Mouse (Mus musculus) T-helper 1 cell (primary cell): ENCODE data around the gene Stambpl1.

Source experiments
- in situ Hi-C: fragments of 300-600 bp; cut with MboI, MseI; formaldehyde crosslinking; loops from one replicate; pipeline ENCODE4 v1.15.1; 2025; ENCODE audit warnings: high pct_unique_total_duplicates

The Stambpl1 gene

DNA sequence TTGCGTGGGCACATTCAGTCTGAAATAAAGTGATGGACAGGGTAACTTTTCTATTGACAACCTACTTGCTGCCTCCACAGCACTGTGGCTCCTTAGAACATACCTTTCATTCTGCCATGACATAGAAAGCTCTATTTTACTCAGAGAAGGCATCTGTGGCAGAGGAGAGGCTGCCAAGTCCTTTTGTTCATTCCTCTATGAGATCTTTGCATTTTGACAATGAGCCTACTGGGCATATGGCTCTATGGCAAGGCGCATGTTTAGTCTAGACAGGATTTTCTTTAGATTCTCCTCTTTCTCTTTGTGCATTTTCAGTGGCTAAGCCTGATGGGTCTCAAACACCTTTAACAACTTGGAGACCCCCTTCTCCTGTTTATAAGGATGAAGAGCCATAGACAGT, 45.7 kb downstream of the Stambpl1 start:
- in situ Hi-C loops = loop anchor here (10.0 kb wide), 1 partner anchor 143 kb away; no protein-coding TSS in a partner anchor

GRCm38 (mm10) chr19:34240273-34241039, 48.4 kb downstream of the Stambpl1 start:
- in situ Hi-C loops = loop anchor here (5.0 to 10.0 kb wide), 3 partner anchors 64 to 242 kb away; no protein-coding TSS in a partner anchor

DNA sequence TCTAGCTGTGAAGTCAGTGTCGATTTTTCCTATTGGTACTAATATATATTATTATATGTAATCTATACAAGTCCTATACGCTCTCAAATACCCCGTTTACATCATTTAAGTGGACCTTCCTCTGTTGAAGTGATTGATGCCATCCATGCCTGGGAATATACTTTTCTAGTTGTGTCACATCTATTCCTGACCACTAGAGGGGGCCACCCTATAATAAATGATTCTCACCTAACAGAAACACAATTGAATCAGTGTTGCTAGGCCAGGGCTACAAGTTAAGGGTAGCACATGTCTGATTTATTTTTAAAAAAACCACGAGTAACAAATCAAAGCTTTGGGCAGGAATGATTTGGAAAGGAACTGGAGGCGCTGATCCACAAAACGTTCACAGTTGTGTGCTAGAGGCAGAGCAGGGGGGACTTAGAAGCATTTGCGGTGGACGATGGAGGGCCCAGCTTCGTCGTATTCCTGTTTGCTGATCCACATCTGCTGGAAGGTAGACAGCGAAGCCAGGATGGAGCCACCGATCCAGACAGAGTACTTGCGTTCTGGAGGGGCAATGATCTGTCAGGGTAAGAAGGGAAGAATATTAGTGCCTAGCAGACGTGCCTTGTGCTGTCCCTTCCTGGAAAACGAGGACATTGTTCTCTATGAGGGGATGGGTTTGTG, 49.4 kb downstream of the Stambpl1 start:
- in situ Hi-C loops = loop anchor here (5.0 to 10.0 kb wide), 3 partner anchors 63 to 241 kb away; no protein-coding TSS in a partner anchor

- in situ Hi-C loops = loop anchor here (5.0 to 10.0 kb wide), 3 partner anchors 62 to 239 kb away; no protein-coding TSS in a partner anchor
Measured at GRCm38 (mm10) chr19:34242925-34243324, 50.9 kb downstream of the Stambpl1 start.

GRCm38 (mm10) chr19:34244056-34244455, 52.0 kb downstream of the Stambpl1 start:
- in situ Hi-C loops = loop anchor here (5.0 to 10.0 kb wide), 3 partner anchors 61 to 238 kb away; no protein-coding TSS in a partner anchor

DNA sequence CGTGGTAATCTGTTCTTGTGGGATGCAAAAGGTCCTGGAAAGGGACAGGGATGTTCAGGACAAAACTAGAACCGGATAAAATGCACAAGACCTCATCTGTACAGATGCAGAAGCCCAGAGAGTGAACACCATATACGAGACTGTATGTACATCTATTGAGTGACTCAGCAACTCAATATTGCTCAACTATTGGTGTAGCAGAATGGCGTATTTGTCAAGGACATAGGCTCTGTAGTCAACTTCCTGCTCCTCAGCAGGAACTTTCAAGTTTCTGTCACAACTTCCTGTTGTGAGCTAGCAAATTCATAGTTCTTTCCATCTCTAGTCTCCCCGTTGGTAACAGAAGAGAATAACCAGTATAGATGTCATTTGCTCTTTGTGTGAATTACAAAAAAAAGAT, 56.5 kb downstream of the Stambpl1 start:
- in situ Hi-C loops = loop anchor here (5.0 to 10.0 kb wide), 2 partner anchors 56 to 84 kb away; no protein-coding TSS in a partner anchor

- in situ Hi-C loops = no loop called here
Measured at GRCm38 (mm10) chr19:34250621-34251020, 58.6 kb downstream of the Stambpl1 start.

GRCm38 (mm10) chr19:34251900-34252299, 59.9 kb downstream of the Stambpl1 start:
- in situ Hi-C loops = no loop called here

GRCm38 (mm10) chr19:34252450-34252849, 60.4 kb downstream of the Stambpl1 start:
- in situ Hi-C loops = no loop called here

GRCm38 (mm10) chr19:34254101-34254879, 62.3 kb downstream of the Stambpl1 start:
- in situ Hi-C loops = no loop called here

GRCm38 (mm10) chr19:34254880-34255681, 63.1 kb downstream of the Stambpl1 start, which contains the start of gene Acta2:
Gene Acta2 (minus strand): TSS chr19:34255590.
- in situ Hi-C loops = no loop called here

DNA sequence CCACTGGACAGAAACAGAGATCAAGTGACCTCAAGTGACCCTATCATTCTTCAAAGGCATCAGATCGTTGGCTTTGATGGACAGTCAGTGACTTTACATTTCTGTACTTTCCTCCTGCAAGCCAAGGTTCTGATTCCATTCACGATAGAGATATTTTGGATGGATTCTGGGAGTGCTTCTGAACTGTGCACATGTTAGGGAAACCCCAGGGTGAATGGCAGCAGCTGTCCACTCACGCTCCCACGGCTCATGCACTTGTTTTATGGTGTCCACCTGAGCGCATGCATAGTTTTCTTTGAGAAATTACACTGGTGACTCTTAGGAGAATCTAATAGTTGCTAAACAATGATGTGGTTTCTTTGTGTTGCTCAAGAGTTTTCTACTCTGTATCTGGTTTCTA, 64.1 kb downstream of the Stambpl1 start:
- in situ Hi-C loops = no loop called here

DNA sequence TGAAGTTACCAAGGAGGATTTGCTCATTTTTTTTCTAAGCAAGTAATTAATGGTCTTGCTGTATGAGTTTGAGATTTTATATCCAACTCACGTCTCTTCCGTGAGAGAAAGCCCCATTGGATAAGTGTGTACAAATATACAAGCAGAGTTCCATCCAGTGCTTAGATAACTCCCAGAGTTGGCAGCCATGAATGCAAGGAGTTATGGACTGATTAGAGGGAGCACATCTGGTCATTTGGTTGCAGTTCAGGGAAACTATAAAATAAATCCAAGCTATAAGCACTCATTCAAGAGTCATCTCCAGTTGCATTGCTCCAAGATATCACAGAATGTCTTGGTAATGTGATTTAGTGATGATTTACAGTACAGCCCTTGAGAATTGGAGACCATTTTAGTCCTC, 64.9 kb downstream of the Stambpl1 start:
- in situ Hi-C loops = no loop called here

DNA sequence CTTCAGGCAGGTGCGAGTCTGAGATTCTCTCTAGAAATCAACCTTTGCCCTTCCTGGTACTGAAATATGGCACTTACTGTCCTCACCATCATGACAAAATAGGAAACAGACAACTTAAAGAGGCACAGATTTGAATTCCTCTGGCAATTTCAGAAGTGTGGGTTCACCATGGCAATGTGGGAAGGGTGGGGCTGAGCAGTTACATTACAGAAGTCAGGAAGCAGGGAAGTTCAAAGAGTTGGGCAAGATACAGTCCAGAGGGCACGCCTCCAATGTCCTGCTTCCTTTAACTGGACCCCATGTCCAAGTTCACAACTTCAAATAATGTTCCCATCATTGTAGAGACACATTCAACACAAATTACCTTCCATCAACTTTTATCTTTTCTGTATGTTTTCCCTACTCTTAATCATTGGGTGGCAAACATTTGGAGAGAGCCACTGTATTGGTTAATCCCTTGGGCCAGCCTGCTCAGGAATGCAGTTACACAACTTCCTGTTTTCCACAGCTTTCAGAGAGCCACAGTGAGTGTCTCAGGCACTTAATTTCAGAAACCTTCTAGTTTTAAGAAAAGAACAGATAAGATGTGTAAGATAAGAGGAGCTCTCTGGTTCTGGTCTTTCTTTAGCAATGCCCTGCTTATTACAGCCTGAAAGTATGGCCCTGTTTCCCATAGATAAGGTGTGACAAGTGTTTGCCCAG, 70.4 kb downstream of the Stambpl1 start:
- in situ Hi-C loops = no loop called here

GRCm38 (mm10) chr19:34265604-34266193, 73.7 kb downstream of the Stambpl1 start:
- in situ Hi-C loops = no loop called here

DNA sequence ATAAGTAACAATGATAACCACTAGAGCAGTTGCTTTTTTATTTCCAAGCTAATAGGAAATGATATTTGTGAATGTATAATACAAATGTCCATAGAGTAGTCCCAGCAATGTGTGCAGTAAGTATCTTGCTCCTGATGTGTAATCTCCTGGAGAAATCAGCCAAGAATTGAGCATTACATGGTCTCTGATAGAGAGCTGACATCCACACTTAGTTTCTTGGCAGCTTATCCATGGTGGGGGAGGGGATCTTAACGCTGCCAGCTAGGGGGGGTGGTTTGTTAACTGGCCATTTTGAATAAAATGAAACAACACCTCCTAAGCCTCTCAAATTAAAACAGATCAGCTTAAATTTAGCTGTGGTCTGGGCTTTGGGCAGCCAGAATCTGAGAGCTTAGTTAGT, 77.0 kb downstream of the Stambpl1 start:
- in situ Hi-C loops = no loop called here

DNA sequence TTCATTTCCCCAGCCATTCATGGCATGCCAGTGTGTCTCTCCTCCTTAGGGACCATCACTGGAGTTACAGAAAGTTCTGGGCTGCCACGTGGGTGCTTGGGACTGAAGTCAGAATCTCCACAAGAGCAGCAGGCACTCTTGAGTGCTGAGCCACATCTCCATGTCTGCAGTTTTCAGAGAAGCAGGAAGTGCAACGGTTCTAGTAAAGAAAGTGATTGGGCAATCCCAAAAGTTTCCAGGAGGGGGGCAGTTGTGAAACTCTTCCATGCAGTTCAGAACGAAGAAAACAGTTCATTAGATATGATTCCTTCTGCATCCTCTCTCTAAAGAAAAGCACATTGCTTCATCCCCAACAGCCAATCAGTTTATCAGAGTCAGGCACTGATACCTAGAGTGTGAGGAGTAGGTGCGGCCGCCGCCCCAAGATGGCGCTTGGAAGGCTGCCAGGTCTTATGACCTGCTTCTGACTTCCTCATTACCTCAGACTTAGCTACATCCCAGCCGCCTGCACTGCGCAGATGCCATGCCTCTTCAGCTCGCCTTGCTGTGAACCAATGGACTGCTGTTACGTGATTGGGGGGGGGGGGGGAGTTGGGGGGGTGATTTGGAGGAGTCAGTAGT, 78.2 kb downstream of the Stambpl1 start:
- in situ Hi-C loops = no loop called here

GRCm38 (mm10) chr19:34270824-34271464, 78.9 kb downstream of the Stambpl1 start:
- in situ Hi-C loops = no loop called here

DNA sequence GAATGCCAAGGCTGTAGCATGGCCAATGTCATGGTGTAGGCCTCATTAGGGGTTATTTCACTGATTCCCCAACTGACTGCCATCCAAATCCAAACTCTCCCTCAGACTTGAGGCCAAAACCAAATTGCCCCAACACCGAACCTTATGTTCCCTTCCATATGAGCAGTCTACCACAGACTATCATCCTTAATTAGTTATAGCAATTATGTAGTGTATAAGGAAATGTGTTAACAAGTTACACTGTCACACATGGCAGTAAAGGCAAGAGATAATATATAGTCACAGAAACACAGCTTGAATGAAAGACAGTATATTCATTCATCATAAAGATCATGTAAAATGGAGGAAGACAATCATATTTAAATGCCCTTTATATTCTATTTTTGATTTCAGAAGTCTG, 81.0 kb downstream of the Stambpl1 start:
- in situ Hi-C loops = no loop called here
